Mouse (Mus musculus) stomach, embryonic 14.5 days (tissue): ENCODE data around the gene Olfr568. TPM values are rescaled to one million over a fixed set of nuclear protein-coding genes. Genes with fewer than 3 reads are reported as not detected.
A peak's percentile ranks its signal among the peaks of the same experiment; 100 is the strongest.

Experiments used
- ATAC-seq: fragments of 200-750 bp; cut with Nextera tagmentation; 2 replicates; pipeline ENCODE4 v1.8.0; 2017; ENCODE audit warnings: low read depth, moderate TSS enrichment; ENCODE audit not compliant: insufficient number of reproducible peaks, insufficient read depth, low FRiP score
- H3K27ac ChIP-seq: fragments of 300-500 bp; sonication (generic); 2 replicates; pipeline ENCODE4 v1.5.1; 2014; ENCODE audit warnings: mild to moderate bottlenecking, low read length, moderate library complexity, mixed read lengths
- H3K27me3 ChIP-seq: fragments of 300-500 bp; sonication (generic); 2 replicates; pipeline ENCODE4 v1.6.1; 2014; ENCODE audit warnings: low read length, control low read depth, mixed read lengths; ENCODE audit not compliant: control insufficient read depth, insufficient read depth
- H3K36me3 ChIP-seq: fragments of 300-500 bp; sonication (generic); 2 replicates; pipeline ENCODE4 v1.6.1; 2014; ENCODE audit warnings: mild to moderate bottlenecking, control low read depth, low read length, moderate library complexity, mixed read lengths; ENCODE audit not compliant: control insufficient read depth, insufficient read depth
- H3K4me1 ChIP-seq: fragments of 300-500 bp; sonication (generic); 2 replicates; pipeline ENCODE4 v1.6.1; 2014; ENCODE audit warnings: low read length, control low read depth, mixed read lengths; ENCODE audit not compliant: control insufficient read depth, insufficient read depth
- H3K4me2 ChIP-seq: fragments of 300-500 bp; sonication (generic); replicated peaks from 2 replicates; pipeline ENCODE4 v1.6.1; 2014; ENCODE audit warnings: low read depth, low read length, control low read depth
- H3K4me3 ChIP-seq: fragments of 300-500 bp; sonication (generic); 2 replicates; pipeline ENCODE4 v1.5.1; 2014; ENCODE audit warnings: low read depth, low read length, control low read depth
- H3K9ac ChIP-seq: fragments of 300-500 bp; sonication (generic); replicated peaks from 2 replicates; pipeline ENCODE4 v1.6.1; 2014; ENCODE audit warnings: low read depth, mild to moderate bottlenecking, control low read depth, low read length, moderate library complexity, mixed read lengths
- H3K9me3 ChIP-seq: fragments of 300-500 bp; sonication (generic); 2 replicates; pipeline ENCODE4 v1.6.1; 2016; ENCODE audit warnings: low read depth, low read length, control low read depth; ENCODE audit not compliant: control insufficient read depth
- WGBS: fragments of 180-500 bp; shearing (Covaris S2); extraction: QIAGEN DNeasy Blood & Tissue Kit; methylation state at CpG from one replicate; pipeline ENCODE4 v1.1.7; 2014; 5-methylcytosine and 5-hydroxymethylcytosine counted together
- polyA plus RNA-seq: library from polyadenylated mRNA; unstranded; fragments of >200 nt; fragmentation: Nextera tagmentation; extraction: Ambion mirVana; gene quantifications from 2 replicates; pipeline ENCODE4 v1.2.1, GENCODE M21; 2014

Gene Olfr568
- not detected in 2 replicates for polyA plus RNA-seq

DNA sequence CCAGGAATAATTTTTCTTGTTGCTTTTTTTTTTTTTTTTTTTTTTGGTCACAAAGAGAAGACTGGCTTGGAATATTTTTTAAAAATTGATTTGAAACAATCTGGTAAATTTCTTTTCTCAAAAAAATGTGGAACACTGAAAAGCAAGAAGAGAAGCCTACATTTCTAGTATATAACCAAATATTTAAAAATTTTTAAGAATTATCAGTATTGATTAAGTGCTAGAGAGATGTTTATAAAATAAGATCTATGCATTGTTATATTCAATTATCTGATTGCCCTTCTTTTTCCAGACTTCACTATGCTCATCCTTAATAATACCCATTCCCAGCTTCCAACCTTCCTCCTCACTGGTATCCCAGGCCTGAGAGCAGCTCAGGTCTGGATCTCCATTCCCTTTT, at the start of gene Olfr568:
Olfr568 (plus strand) TSS at position 301 of the 400 bp plus-strand sequence.
- no peak within 1 kb of the TSS for H3K27ac ChIP-seq
- no peak for ATAC-seq
- no peaks in the 10 kb centered on the region for H3K36me3 ChIP-seq
- H3K4me2 ChIP-seq = no peak within 1 kb of the TSS
- no peaks in the 10 kb centered on the region for H3K4me1 ChIP-seq
- no peak within 1 kb of the TSS for H3K4me3 ChIP-seq
- no peak within 1 kb of the TSS for H3K9ac ChIP-seq
- H3K27me3 ChIP-seq = no peaks in the 10 kb centered on the region
- no peaks in the 10 kb centered on the region for H3K9me3 ChIP-seq

DNA sequence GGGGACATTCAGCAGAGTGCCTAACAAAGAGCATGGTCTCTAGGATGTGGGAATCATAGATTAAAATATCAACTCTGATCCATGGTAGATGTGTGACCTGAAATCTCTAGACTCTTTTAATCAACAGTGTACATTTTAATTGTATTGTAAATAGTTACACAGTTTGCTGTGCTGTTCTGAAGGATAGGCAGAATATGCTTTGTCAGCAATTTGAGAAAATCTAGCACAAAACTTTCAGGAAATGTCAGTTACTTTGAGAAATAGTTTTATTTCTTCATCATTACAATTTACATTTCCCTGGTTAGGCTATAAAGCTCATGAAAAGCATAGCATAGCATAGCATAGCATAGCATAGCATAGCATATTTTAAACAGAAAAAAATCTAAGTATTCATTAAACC, 21.1 kb upstream of the Olfr568 start:
- Histone ChIP-seq H3K9ac (no peak overlapping the region), H3K4me1 (no peaks in the 10 kb centered on the region), H3K4me3 (no peak overlapping the region), H3K27ac (no peak overlapping the region), H3K36me3 (no peaks in the 10 kb centered on the region), H3K4me2 (no peak overlapping the region), H3K9me3 (no peaks in the 10 kb centered on the region), H3K27me3 (no peaks in the 10 kb centered on the region)
- no peak for ATAC-seq

- WGBS = 70% methylated on average over 1 of the region's 1 CpGs
- ATAC-seq = no peak
- Histone ChIP-seq H3K9me3 (no peaks in the 10 kb centered on the region), H3K4me1 (no peaks in the 10 kb centered on the region), H3K36me3 (no peaks in the 10 kb centered on the region), H3K4me3 (no peak within 1 kb of the TSS), H3K27ac (no peak within 1 kb of the TSS), H3K4me2 (no peak within 1 kb of the TSS), H3K27me3 (no peaks in the 10 kb centered on the region), H3K9ac (no peak within 1 kb of the TSS)
Observed at GRCm38 (mm10) chr7:102858665-102859064, 18.3 kb upstream of the Olfr568 start, which contains the start of gene Olfr566. Gene Olfr566, minus strand, starts transcription at chr7:102858765.

GRCm38 (mm10) chr7:102890782-102891181, 13.9 kb downstream of the Olfr568 start, which contains the start of gene Olfr569:
Gene Olfr569, minus strand, starts transcription at chr7:102890882.
- no peaks in the 10 kb centered on the region for H3K36me3 ChIP-seq
- 67% methylated on average over 3 of the region's 3 CpGs for WGBS

GRCm38 (mm10) chr7:102915261-102915660, 38.3 kb downstream of the Olfr568 start:
- Histone ChIP-seq H3K4me2 (no peak overlapping the region), H3K36me3 (no peaks in the 10 kb centered on the region), H3K9me3 (no peaks in the 10 kb centered on the region), H3K4me1 (no peaks in the 10 kb centered on the region), H3K9ac (no peak overlapping the region), H3K27ac (no peak overlapping the region), H3K27me3 (no peaks in the 10 kb centered on the region), H3K4me3 (no peak overlapping the region)
- ATAC-seq = no peak
- WGBS = 18% methylated on average over 1 of the region's 1 CpGs

More at GRCm38 (mm10) chr7:102890782-102891181, 13.9 kb downstream of the Olfr568 start, which contains the start of gene Olfr569:
- H3K27me3 ChIP-seq = no peaks in the 10 kb centered on the region
- no peak within 1 kb of the TSS for H3K27ac ChIP-seq
- no peak within 1 kb of the TSS for H3K4me2 ChIP-seq
- no peak for ATAC-seq
- no peaks in the 10 kb centered on the region for H3K9me3 ChIP-seq
- H3K9ac ChIP-seq = no peak within 1 kb of the TSS
- no peaks in the 10 kb centered on the region for H3K4me1 ChIP-seq
- H3K4me3 ChIP-seq = no peak within 1 kb of the TSS

DNA sequence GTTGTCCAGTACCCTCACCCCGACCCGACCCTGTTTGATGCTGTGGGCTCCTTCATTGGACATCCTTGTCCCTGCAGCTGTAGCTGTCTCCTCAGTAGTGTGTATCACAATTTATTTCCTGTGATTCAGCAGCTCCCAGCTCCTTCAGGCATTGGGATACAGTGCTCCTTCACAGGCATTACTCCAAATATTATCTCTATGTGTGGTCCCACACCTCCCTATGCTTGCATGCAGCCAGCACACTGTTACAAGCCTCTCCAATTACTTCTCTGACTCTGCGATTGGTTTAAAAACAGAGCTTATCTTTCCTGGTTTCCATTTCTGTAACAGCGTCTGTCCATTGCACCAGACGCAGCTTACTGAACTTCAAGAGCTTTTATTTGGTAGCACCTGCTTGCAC, 39.5 kb downstream of the Olfr568 start:
- no peak for ATAC-seq
- WGBS = 49% methylated on average over 5 of the region's 5 CpGs

DNA sequence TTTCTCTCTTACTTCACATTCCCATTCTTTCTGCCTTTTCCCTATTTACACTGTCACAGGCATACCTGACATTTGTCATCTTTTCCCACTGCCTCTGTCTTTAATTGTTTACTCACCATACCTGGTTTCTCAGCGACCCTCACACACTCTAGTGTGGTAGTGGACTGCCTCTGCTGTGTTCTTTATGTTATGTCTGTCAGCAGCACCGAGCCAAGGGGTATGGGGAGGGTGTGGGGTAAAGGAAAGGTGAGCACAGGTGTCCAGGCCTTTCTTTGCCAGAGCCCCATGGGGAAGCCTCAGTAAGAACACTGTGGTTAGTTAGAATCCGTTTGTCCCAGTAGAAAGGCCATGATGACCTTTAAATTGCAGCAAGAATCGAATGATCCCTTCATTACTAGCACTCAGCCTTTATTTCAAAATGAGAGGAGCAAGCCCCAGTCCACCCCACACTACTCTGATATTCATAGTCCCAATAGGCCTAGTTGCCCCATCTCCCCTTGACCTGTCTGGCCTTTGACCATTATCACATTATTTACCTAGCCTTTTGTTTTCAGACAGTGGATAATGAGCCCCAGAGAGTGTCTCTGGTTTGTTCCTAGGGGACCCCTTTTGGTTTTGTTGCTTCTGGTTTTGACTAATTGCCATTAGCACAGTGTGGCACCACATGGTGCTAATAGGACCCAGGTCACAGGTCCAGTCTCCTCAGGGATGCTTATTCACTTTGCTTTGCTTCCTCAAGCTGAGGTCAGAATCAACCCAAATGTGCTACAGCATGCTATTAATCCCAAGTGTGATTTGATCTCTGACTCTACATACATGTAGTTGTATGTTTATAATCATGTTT, 40.3 kb downstream of the Olfr568 start, which contains the start of gene Olfr571:
Olfr571 (minus strand) TSS at position 505 of the 844 bp plus-strand sequence.
- ATAC-seq = no peak
- H3K27ac ChIP-seq = no peak within 1 kb of the TSS
- WGBS = 58% methylated on average over 4 of the region's 4 CpGs

More for the DNA sequence above, 39.5 kb downstream of the Olfr568 start:
- H3K4me3 ChIP-seq = no peak overlapping the region
- H3K27ac ChIP-seq = no peak overlapping the region
- H3K4me2 ChIP-seq = no peak overlapping the region
- H3K4me1 ChIP-seq = no peaks in the 10 kb centered on the region
- no peaks in the 10 kb centered on the region for H3K36me3 ChIP-seq
- H3K9ac ChIP-seq = no peak overlapping the region
- no peaks in the 10 kb centered on the region for H3K9me3 ChIP-seq
- no peaks in the 10 kb centered on the region for H3K27me3 ChIP-seq

DNA sequence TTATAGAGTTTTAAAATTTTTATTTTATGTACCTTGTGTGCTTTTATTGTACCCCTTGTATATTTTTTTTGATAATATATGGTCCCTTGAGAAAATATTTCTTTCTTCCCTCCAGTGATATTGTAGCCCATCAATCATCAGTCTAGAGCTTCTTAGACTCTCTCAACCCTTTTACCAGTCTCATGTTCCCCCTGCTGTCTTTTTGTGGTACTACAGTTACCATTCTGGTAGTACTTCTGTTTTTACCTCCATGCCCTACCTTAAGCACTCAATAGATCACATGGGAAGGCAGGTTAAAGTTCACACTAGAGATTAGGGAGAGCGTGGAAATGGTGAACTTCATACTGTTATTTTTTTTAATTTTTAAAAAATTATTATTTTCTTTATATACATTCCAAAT, 42.7 kb downstream of the Olfr568 start:
- WGBS = 20% methylated on average over 1 of the region's 1 CpGs

More for the DNA sequence above, 40.3 kb downstream of the Olfr568 start, which contains the start of gene Olfr571:
- Histone ChIP-seq H3K9ac (no peak within 1 kb of the TSS), H3K4me2 (no peak within 1 kb of the TSS), H3K9me3 (no peaks in the 10 kb centered on the region), H3K27me3 (no peaks in the 10 kb centered on the region), H3K4me1 (no peaks in the 10 kb centered on the region), H3K36me3 (no peaks in the 10 kb centered on the region), H3K4me3 (no peak within 1 kb of the TSS)

More for the DNA sequence above, 42.7 kb downstream of the Olfr568 start:
- H3K9ac ChIP-seq = no peak overlapping the region
- no peaks in the 10 kb centered on the region for H3K36me3 ChIP-seq
- H3K4me2 ChIP-seq = no peak overlapping the region
- ATAC-seq = peak; percentile 56; the same call in 1 of the 2 replicates
- H3K27me3 ChIP-seq = no peaks in the 10 kb centered on the region
- no peaks in the 10 kb centered on the region for H3K9me3 ChIP-seq
- H3K27ac ChIP-seq = no peak overlapping the region
- H3K4me1 ChIP-seq = no peaks in the 10 kb centered on the region
- no peak overlapping the region for H3K4me3 ChIP-seq
